Mouse (Mus musculus): Measurements from ENCODE around the gene Prkrip1.
A peak's percentile ranks its signal among the peaks of the same experiment; 100 is the strongest.

DNA sequence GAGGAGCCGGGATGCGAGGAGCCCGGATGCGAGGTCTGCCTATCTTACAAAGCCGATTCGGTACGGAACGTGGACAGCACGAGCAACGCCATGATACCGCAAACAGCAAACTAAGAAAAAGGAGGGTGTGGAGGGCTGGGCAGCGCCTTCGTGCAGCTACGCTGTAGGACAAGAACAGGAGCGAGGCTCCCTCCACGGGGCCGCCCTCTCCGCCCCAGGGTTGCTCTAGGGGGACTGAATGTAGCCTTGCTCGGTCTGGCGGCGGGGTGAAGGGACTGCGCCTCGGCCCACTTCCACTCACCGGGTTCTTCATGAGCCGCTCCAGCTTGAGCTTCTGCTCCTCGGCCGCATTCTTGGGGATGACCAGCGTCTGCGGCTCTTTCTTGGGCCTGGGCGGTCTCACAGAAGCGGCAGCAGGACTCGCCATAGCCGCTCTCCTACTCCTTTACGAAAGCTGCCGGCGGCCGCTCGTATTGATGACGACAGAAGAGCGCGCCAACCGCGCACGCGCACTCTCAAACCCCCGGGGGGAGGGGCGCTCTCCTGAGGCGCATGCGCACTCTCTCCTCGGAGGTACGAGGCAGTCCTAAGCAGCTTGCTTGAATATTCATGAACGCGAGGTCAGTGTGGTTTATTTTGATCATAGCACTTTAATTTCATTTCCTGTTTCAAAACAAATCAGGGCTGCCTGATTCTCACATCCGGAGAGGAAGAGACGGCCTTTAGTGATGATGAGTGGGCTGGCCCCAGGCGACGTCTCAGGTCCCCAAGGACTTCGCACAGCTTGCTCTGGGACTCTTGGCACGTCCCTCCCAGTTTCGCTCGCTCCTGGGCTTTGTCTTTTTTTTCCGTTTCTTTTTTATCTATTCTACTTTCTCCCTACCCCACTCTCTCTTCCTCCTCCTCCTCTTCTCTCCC is at the start of gene Prkrip1:
- TF ChIP-seq CTCF (IDR thresholded peaks at IDR 0.05; ENCODE audit: low read depth) (no peak), EP300 (IDR thresholded peaks at IDR 0.05; ENCODE audit: low read depth) (0 out of 2 replicates have a peak, but pooled peaks have one; percentile 23)
